Mouse (Mus musculus) frontal cortex, adult 2 months (tissue): ENCODE results near the gene Gm31371. TPM values are rescaled to one million over a fixed set of nuclear protein-coding genes. Genes with fewer than 3 reads are reported as not detected.
"Not testable (repeated sequence)": the region's sequence is repeated elsewhere in the genome, so short reads cannot be mapped to it uniquely, and the experiment has no call there.

Source experiments
- DNase-seq, 2 experiments: peaks; one replicate each; pipeline ENCODE4 v3.0.0; 2022; ENCODE audit warnings: low spot score in 1 of 2; ENCODE audit errors: extremely low spot score in 1 of 2
- polyA plus RNA-seq: library from polyadenylated mRNA; depleted of rRNA; stranded (reverse); fragments of >200 nt; gene quantifications from 2 replicates; pipeline ENCODE4 v1.2.3, GENCODE M21; 2012; rRNA removed

Gene Gm31371
- 0.40 and 0.44 TPM in 2 replicates for polyA plus RNA-seq

GRCm38 (mm10) chr8:19903092-19903491 lies at the start of gene Gm31371:
TSS of gene Gm31371 (plus strand) at chr8:19903392.
- DNase-seq, result not testable (repeated sequence)

GRCm38 (mm10) chr8:19906425-19907055 lies 3.3 kb downstream of the Gm31371 start:
- not testable (repeated sequence) for DNase-seq

- DNase-seq, result not testable (repeated sequence)
Measured at GRCm38 (mm10) chr8:19908841-19909321, 5.7 kb downstream of the Gm31371 start.

- not testable (repeated sequence) for DNase-seq
Measured at GRCm38 (mm10) chr8:19919086-19919485, 15.9 kb downstream of the Gm31371 start.

GRCm38 (mm10) chr8:19934274-19934673 lies 31.1 kb downstream of the Gm31371 start:
- DNase-seq, result not testable (repeated sequence)

- not testable (repeated sequence) for DNase-seq
Measured at GRCm38 (mm10) chr8:19935541-19936030, 32.4 kb downstream of the Gm31371 start.

GRCm38 (mm10) chr8:19960935-19961334 lies 57.7 kb downstream of the Gm31371 start:
- DNase-seq, result no peak

GRCm38 (mm10) chr8:19963766-19964165 lies 60.6 kb downstream of the Gm31371 start:
- not testable (repeated sequence) for DNase-seq

- DNase-seq, result not testable (repeated sequence)
Measured at GRCm38 (mm10) chr8:19968151-19968550, 65.0 kb downstream of the Gm31371 start.

- DNase-seq, result not testable (repeated sequence)
Measured at GRCm38 (mm10) chr8:19975237-19975636, 72.0 kb downstream of the Gm31371 start.

Other genes with a start within 250 kb of the Gm31371 start
- 0.06 TPM in 1 of 2 replicates, not detected in the other for gene 4930467E23Rik, start 173.8 kb upstream of the Gm31371 start, polyA plus RNA-seq